Mouse (Mus musculus) brain, embryonic 14.5 days (tissue): Measurements from ENCODE around the gene Arl6ip1. TPM values are rescaled to one million over a fixed set of nuclear protein-coding genes. Genes with fewer than 3 reads are reported as not detected.
"Not testable (repeated sequence)": the region's sequence is repeated elsewhere in the genome, so short reads cannot be mapped to it uniquely, and the experiment has no call there.

Experiments used
- DNase-seq: peaks from one replicate; pipeline ENCODE4 v3.0.0-alpha.2; 2011; ENCODE audit warnings: low read depth
- CTCF ChIP-seq: fragments of 200-500 bp; IDR thresholded peaks from 2 replicates; pipeline ENCODE4 v1.5.1; 2012; ENCODE audit warnings: inconsistent platforms, mild to moderate bottlenecking, moderate library complexity, borderline replicate concordance; ENCODE audit not compliant: insufficient read depth, insufficient read length; ENCODE audit errors: extremely low read depth
- POLR2A ChIP-seq: fragments of 200-500 bp; IDR thresholded peaks from 2 replicates; pipeline ENCODE4 v1.6.1; 2012; ENCODE audit warnings: mild to moderate bottlenecking, inconsistent platforms, borderline replicate concordance; ENCODE audit not compliant: poor library complexity, insufficient read depth, insufficient read length, severe bottlenecking; ENCODE audit errors: extremely low read depth
- polyA plus RNA-seq: library from polyadenylated mRNA; depleted of rRNA; stranded (reverse); fragments of >200 nt; gene quantifications from 2 replicates; pipeline ENCODE4 v1.2.3, GENCODE M21; 2012; rRNA removed

The Arl6ip1 gene
- 258 and 287 TPM in 2 replicates for polyA plus RNA-seq

GRCm38 (mm10) chr7:118129430-118130041, at the start of gene Arl6ip1:
TSS of gene Arl6ip1 (minus strand) at chr7:118129662.
- peak; percentile 95; the same call in 1 of the 2 replicates for TF ChIP-seq POLR2A
- TF ChIP-seq CTCF = no peak
- DNase-seq = peak; percentile 99

GRCm38 (mm10) chr7:118175821-118176355, 46.4 kb upstream of the Arl6ip1 start:
- no peak for DNase-seq
- TF ChIP-seq CTCF (no peak), POLR2A (no peak)

GRCm38 (mm10) chr7:118170125-118170524, 40.7 kb upstream of the Arl6ip1 start:
- not testable (repeated sequence) for DNase-seq

DNA sequence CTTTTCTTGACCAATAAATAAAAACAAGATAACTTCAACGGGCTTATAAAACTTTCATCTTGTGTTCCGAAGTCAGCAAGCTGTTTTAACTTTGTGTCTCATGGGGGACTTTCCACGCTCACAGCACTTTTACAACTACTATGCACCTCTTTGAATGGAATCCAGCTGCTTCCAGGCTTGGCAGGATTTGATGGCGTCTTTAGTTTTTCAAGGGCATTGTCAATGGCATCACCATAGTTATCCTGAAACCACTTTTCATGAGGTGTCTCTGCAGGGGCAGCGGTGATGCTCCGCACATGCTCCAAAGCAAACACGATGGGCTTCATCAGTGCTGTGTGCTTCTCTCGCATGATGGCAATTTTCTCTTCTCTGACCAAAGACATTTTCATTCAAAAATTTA, 33.5 kb upstream of the Arl6ip1 start:
- no peak for DNase-seq
- TF ChIP-seq CTCF = no peak
- TF ChIP-seq POLR2A = no peak

DNA sequence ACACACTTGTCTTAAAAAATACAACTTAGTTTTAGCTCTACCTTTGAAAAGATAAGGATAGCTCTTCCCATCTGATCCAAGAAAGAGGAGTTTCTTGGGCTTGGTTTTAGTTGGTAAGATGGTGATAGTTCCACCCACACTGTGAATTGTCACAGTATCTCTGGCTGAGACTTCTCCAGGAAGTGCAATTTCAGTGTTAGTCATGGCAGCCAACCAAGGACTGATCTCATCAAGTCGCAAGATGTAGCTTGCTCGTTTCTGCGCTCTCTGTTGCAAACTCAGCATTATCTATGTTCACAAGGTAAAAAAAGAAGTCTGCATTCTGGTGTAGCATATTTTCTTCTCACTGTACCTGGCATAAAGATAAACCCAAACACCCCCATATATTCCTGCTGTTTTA, 30.7 kb upstream of the Arl6ip1 start:
- TF ChIP-seq POLR2A = no peak
- no peak for TF ChIP-seq CTCF
- DNase-seq = peak; percentile 35

DNA sequence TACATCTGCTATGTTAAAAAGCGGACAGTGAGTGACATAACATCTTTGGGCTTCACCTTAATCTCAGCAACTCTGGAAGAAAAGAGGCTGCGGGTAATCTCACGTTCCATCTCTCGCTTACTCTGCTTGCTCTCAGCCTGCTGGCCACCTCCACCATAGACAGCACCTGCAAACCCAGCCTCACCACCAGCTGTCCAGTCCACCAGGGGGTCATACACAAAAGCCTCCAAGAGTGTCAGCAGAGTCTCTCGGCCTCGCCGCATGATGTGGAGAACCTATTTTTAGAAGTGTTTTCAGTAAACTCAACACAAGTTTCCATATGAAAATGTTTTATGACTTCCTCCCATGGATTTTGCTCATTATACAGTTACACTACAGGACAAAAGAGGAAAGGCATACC, 27.0 kb upstream of the Arl6ip1 start:
- no peak for TF ChIP-seq POLR2A

GRCm38 (mm10) chr7:118154150-118154549, 24.7 kb upstream of the Arl6ip1 start:
- no peak for DNase-seq

More for the DNA sequence above, 27.0 kb upstream of the Arl6ip1 start:
- DNase-seq = no peak

GRCm38 (mm10) chr7:118143602-118144001, 14.1 kb upstream of the Arl6ip1 start:
- no peak for DNase-seq

More at GRCm38 (mm10) chr7:118154150-118154549, 24.7 kb upstream of the Arl6ip1 start:
- TF ChIP-seq CTCF = no peak
- TF ChIP-seq POLR2A = no peak

GRCm38 (mm10) chr7:118143123-118143522, 13.7 kb upstream of the Arl6ip1 start:
- DNase-seq = no peak
- TF ChIP-seq POLR2A (no peak), CTCF (no peak)

More at GRCm38 (mm10) chr7:118143602-118144001, 14.1 kb upstream of the Arl6ip1 start:
- TF ChIP-seq CTCF (no peak), POLR2A (no peak)

GRCm38 (mm10) chr7:118141271-118141670, 11.8 kb upstream of the Arl6ip1 start:
- TF ChIP-seq CTCF (no peak), POLR2A (no peak)
- DNase-seq = no peak

DNA sequence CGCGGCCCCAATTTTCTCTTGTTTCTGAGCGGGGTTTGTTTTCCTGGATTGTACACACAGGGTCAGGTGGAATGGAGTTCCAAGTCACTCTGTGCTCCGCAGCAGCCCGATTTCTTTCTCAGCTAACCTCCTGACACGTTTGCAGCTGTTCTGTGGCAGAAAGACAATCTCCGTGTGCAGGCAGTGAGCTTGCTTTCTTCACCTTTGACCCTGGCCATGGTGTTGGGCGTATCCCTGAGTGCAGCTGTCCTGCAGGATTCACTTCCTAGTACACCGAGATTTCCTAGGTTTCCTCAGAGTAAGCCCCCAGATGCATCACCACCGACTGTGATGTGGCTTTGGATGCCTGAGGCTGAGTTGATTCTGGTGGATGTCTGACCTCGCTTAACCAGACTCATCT, 5.7 kb upstream of the Arl6ip1 start:
- no peak for DNase-seq
- TF ChIP-seq CTCF (no peak), POLR2A (no peak)

DNA sequence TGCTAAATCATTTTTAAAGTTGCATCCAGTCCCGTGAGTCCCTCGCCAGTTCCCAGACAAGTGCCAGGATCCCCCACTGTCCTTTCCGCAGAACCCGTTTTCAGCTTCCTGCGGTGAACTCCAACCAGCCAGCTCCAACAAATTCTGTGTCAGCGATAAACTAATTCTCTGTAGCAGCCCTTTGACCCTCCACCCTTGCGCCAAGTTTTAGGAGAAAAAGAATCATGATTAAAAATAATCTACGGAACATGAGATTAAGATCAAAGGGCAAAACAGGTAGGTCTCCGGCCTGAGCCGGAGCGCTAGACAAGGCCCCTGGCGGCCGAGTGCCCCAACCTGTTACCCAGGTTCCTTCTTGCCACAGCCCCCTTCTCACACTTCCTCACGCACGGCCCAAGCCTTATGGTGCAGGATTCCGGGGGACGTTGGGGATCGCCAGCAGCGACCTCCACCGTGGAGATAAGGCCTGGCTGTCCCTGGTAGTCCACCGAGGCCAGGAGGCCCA, 485 bp downstream of the Arl6ip1 start:
- no peak for TF ChIP-seq POLR2A
- TF ChIP-seq CTCF = no peak
- peak; percentile 49 for DNase-seq
